Mouse (Mus musculus) layer of hippocampus, postnatal 25 days (tissue): ENCODE measurements at regions not wholly inside any gene's neighbourhood (a gene's known extent, or its start where the extent isn't known, plus 50 kb on each side); places are given as distances from the start of the nearest gene placed in this dataset.

Experiments
- DNase-seq, 2 experiments: peaks; one replicate each; pipeline ENCODE4 v3.0.0; 2022; ENCODE audit warnings: mixed read lengths in 2 of 2, low spot score in 1 of 2; ENCODE audit errors: extremely low spot score in 1 of 2
- microRNA-seq, 2 experiments: library from miRNA; unstranded; fragments of <30 nt; microRNA quantifications; one replicate each; pipeline ENCODE4 v1.2.0; 2021

DNA sequence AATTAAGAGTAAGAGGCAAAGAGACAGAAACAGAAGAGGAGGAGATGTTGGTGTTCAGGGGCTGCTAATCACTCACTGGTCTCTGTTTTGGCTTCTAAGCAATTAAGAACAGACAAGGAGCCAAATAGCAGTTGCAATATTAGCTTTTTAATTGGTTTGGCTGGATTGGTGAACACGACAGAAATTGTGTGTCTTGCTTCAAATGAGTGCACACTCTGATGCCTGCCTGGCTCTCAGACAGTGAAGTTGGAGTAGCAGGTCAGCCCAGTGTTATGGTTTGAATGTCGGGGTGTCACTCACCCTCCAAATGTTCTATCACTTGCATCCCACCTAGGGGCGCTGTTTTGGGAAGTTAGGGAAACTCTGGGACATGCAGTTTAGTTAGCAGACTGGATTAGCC is 120.3 kb upstream of the Pbx1 start:
- no peak for DNase-seq

DNA sequence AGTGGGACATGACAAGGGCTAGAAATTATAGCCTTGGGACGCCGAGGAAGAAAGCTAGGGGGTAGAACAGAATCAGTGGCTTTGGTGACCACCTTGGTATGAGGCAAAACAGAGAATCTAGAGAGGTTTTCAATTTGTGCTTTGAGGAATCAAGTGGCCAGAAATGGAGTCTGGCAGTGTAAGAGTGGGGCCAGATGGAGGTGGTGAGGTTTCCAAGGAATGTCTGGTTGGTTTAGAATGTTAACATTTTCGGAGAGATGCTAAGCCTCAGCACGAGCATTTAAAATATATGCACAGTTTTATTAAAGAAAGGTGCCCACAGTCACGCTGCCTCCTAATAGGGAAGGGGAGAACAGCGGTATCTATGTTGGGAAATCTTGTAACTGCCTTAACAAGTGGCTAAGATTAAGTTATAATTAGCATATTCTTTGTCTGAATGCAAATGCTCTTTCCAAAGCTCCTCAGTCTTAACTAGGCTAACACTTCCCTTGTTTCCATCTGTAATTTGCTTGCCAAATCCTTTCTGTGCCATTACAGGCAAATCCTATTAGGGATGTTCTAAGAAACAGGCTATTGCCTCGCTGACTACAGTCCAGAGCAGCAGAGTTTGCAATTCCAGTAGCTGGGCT is 117.9 kb upstream of the Pbx1 start:
- DNase-seq, result no peak

DNA sequence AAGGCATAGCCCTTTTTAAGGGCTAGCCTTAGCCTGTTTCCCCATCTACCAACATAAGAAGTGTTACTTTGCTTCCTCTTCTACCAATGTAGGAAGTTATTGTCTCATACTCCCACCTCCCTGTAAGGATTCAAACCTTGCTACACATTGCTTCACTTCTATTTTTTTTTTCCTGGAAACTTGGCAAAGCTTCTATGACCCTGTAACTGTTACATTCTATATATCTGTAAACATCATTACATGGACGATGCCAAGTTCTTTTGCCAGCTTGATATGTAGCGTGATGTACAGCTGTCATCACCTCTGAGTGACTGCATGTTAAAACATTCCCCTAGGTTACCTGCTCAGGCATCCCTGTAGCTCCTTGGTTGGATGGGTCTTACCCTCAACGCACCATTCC is 114.1 kb upstream of the Pbx1 start:
- no peak for DNase-seq

- DNase-seq, result no peak
These were observed 113.2 kb upstream of the Pbx1 start for GRCm38 (mm10) chr1:168545072-168545780.

GRCm38 (mm10) chr1:168541231-168541630 is 109.2 kb upstream of the Pbx1 start:
- DNase-seq, result no peak

- DNase-seq, result no peak
These were observed 86.0 kb upstream of the Pbx1 start for GRCm38 (mm10) chr1:168518087-168518486.

GRCm38 (mm10) chr1:168506326-168506725 is 74.3 kb upstream of the Pbx1 start:
- DNase-seq, result no peak

- no peak for DNase-seq
These were observed 72.7 kb upstream of the Pbx1 start for GRCm38 (mm10) chr1:168504773-168505172.

- DNase-seq, result no peak
These were observed 70.2 kb upstream of the Pbx1 start for GRCm38 (mm10) chr1:168502266-168502665.

DNA sequence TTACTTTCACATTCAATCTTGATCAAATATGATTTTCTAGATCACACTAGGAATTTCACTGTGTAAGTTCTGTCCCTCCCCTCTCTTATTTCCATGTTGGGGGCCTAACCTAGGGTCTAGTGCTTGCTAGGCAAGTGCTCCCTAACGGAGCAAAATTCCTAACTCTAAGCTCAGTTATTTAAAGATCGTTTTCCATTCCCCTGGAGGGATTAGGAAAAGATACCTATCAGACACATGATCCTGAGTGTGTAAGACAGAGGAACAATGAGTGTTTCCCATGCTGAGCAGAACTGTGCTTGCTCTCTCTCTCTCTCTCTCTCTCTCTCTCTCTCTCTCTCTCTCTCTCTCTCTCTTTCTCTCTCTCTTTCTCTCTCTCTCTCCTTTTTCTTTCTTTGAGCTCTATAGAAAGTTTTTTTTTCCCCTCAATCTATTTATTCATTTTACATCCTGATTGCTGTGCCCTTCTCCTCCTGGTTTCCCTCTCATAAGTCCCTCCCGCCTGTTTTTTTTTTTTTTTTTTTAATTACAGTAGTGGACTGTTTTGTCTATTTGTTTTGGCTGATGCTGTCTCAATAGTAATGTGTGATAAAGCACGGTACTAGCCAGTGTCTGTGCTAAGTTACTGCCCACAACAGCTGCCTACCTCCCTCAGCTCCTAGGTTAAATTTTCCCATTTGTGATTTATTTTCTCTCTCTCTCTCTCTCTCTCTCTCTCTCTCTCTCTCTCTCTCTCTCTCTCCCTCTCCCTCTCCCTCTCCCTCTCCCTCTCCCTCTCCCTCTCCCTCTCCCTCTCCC is 69.5 kb upstream of the Pbx1 start:
- no peak for DNase-seq

- no peak for DNase-seq
These were observed 65.7 kb upstream of the Pbx1 start for GRCm38 (mm10) chr1:168497801-168498200.

DNA sequence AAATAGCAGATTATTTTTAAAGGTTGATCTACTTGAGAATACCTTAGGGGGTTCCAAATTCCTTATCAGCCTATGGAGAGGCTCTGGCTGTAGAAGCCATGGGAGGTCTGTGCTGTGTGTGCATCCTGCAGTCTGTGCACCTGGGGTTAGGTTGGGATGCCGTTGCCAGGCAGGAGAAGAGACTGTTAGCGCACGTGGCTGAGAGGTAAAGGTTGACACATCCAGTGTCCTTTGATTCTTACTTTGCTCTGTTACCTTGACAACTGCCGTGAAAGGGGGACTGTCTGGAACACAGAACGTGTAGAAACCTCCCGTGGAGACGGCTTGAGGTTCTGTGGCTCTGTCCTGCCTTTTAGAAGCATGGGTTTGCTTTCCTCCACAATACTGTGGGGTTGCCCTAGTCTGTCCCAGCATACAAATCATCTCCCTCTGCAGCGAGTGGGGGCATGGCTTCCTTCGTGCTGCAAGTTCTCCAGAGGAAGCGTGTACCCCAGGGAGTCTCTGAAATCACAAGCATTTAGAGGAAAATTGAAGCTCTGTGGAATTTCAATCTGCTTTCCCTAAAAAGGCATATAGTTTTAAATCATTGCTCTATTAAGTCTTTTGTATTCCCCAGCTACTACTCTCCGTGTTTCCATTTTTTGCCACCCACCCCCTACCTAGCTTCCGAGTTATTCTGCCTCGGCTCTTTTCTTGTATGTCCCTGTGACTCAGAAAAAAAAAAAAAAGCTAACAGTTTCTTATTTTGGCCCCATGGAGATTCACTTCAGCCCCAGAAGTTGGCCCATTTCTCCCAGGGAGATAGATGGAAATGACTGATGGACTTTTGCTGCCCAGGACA is 63.8 kb upstream of the Pbx1 start:
- DNase-seq, result no peak

DNA sequence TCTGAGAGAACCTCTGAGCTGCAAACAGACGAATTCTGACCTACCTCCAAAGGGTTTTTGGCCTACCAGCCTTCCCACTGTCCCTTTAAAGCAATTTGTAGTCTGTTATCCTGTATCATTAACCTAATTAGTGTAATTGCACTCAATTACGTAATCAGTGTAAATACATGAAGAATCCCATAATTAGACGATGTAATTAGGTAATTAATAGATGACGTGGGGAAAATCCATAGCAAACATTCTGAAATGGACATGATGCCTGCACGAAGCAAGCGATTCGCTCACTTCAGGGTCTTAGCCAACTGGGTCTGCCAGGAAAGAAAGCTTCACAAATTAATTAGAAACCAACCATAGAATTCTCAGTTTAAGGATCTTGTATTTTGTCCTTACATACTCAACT is 55.4 kb upstream of the Pbx1 start:
- DNase-seq, result no peak

- no peak for DNase-seq
These were observed 51.6 kb upstream of the Pbx1 start for GRCm38 (mm10) chr1:168483651-168484050.

Small RNA genes in the stretch of these regions (microRNA-seq; reads per million reads assigned to microRNA genes)
- gene Mir6348, result 0 reads per million in 2 experiments
- gene Mir6354, result 0 to 0.37 reads per million in 2 experiments
